Mouse (Mus musculus) B cell, adult 62 days (primary cell): ENCODE results near the gene Ddx42. TPM values are rescaled to one million over a fixed set of nuclear protein-coding genes. Genes with fewer than 3 reads are reported as not detected.

Experiments
- total RNA-seq: library from RNA; stranded (reverse); gene quantifications from 4 replicates; pipeline ENCODE4 v1.2.4, GENCODE M21; 2023

The Ddx42 gene
- 62.9 to 70.1 TPM (median 66.8 TPM) in 4 replicates for total RNA-seq

DNA sequence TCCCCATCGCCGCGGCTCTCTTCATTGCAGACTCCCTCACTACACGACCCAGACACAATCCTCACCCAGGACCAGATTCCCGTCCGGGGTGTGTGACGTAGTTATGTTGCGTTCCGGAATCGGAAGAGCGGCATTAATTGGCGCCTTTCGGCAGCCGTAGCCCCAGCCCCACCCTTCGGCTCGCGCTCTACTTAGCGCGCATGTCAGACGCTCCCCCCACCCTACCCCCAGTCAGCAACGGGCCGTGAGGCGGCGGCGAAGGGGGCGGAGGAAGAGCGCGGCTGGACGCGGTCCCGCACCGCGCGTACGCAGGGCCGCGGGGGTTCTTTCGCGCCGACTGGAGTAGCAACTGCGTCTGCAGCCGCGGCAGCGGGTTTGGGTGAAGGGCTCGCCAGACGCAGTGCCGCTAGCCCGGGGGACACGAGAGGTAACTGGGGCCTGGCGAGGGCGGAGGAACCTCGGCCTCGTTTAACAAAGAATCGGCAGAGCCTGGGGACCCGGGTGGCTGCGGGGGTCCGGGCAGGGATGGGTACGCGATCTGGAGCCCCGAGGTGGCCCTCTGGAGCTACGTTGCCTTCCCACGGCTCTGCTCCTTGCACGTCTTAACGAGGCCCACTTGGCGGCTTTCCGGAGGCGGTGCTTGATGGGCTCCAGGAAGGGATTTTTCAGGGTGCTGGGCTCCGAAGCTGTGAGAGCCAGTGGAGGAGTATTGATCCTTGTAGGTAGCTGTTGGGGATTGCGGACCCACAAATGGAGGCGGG, at the start of gene Ddx42:
Gene Ddx42 (plus strand): TSS at position 197 of the 761 bp plus-strand sequence.

DNA sequence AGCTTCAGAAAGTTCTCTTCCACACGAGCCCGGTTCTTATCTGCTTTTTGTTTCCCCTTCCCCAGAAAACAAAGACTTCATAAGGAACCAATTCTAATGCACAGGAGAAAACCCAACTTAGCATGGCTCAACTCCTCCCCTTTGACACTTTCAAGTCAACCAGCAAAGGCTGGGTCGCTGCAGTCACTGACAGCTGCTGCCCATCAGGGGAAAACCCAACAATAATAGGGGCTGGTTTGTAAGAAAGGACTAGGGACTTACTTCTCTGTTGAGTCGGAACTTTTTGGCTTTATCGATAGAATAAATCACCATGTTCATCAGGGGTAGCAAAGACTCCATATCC, 14.6 kb upstream of the Ddx42 start, which contains the start of gene Strada:
Gene Strada (minus strand): TSS at position 46 of the 343 bp plus-strand sequence.

GRCm38 (mm10) chr11:106215927-106216729, 598 bp upstream of the Ddx42 start, which contains the start of gene Ccdc47:
Gene Ccdc47, minus strand, starts transcription at chr11:106216344.

DNA sequence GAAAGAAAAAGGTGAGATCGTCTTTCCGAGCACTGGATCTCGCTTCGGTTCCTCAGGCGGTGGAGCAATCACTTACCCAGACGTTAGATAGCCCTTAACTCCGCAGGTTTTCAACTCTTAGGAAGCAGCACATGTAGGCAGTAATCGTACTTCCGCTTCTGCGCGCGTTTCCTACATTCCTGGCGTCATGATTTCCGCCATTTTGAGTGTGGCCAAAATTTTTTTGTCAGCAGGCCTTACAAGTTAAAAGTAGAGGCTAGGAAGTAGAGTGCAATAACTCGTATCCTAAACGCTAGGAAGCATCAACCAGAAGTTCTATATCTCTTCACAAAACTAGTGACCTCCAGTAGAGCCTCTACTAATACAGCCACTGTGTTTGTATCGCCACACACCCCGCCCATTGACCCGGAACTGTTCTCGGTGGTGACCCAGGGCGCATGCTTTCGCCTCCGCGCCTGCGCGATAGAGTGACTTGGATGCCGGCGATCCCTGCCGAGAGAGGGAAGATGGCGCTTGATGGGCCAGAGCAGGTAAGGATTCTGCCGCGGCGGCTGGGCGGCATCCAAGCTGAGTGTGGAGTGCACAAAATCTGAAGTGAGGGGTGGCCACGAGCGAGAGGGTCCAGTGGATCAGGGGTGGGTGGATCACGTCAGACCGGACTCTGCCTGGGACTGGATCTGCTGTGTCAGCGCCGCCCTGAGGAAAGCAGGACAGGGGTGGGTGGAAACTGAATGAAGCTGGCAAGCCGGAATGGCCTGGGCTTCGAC, 39.1 kb downstream of the Ddx42 start, which contains the start of the genes Ftsj3 and Psmc5:
Gene Ftsj3 (minus strand): TSS at position 395 of the 767 bp plus-strand sequence.
Gene Psmc5 (plus strand): TSS at position 470 of the 767 bp plus-strand sequence.

GRCm38 (mm10) chr11:106272644-106273310, 56.1 kb downstream of the Ddx42 start, which contains the start of gene Smarcd2:
Gene Smarcd2, minus strand, starts transcription at chr11:106272972.

GRCm38 (mm10) chr11:106276454-106276853, 59.7 kb downstream of the Ddx42 start, which contains the start of gene Tcam1:
Gene Tcam1, plus strand, starts transcription at chr11:106276672.

Other genes starting within 250 kb of the Ddx42 start
- gene Ace, start 249.0 kb upstream of the Ddx42 start, total RNA-seq: 0.15 to 0.25 TPM (median 0.18 TPM) in 3 of 4 replicates, not detected in the other
- not detected in 4 replicates for gene Ace3, start 222.3 kb upstream of the Ddx42 start, total RNA-seq
- gene Kcnh6, start 208.8 kb upstream of the Ddx42 start, total RNA-seq: 0.16 to 0.35 TPM (median 0.21 TPM) in 3 of 4 replicates, not detected in the other
- gene Dcaf7, start 180.1 kb upstream of the Ddx42 start, total RNA-seq: 68.4 to 70.5 TPM (median 68.9 TPM) in 4 replicates
- gene Taco1, start 150.9 kb upstream of the Ddx42 start, total RNA-seq: 6.9 to 9.6 TPM (median 8.7 TPM) in 4 replicates
- 123 to 133 TPM (median 131 TPM) in 4 replicates for gene Map3k3, start 132.3 kb upstream of the Ddx42 start, total RNA-seq
- gene Gm10840, start 56.1 kb upstream of the Ddx42 start, total RNA-seq: 6.0 to 12.4 TPM (median 8.7 TPM) in 4 replicates
- gene Limd2, start 56.1 kb upstream of the Ddx42 start, total RNA-seq: 449 to 469 TPM (median 459 TPM) in 4 replicates
- 40.6 to 45.5 TPM (median 44.0 TPM) in 4 replicates for gene Strada, start 14.8 kb upstream of the Ddx42 start, total RNA-seq
- gene Ccdc47, start 582 bp upstream of the Ddx42 start, total RNA-seq: 34.5 to 46.0 TPM (median 40.2 TPM) in 4 replicates
- gene Ftsj3, start 39.2 kb downstream of the Ddx42 start, total RNA-seq: 56.4 to 76.1 TPM (median 69.5 TPM) in 4 replicates
- gene Psmc5, start 39.2 kb downstream of the Ddx42 start, total RNA-seq: 48.0 to 55.8 TPM (median 52.8 TPM) in 4 replicates
- 139 to 173 TPM (median 145 TPM) in 4 replicates for gene Smarcd2, start 56.0 kb downstream of the Ddx42 start, total RNA-seq
- 0.32 to 0.42 TPM (median 0.41 TPM) in 3 of 4 replicates, not detected in the other for gene Tcam1, start 59.7 kb downstream of the Ddx42 start, total RNA-seq
- 8.6 to 12.0 TPM (median 11.0 TPM) in 4 replicates for gene Gh, start 84.9 kb downstream of the Ddx42 start, total RNA-seq
- 1,261 to 1,403 TPM (median 1,279 TPM) in 4 replicates for gene Cd79b, start 97.8 kb downstream of the Ddx42 start, total RNA-seq
- gene Scn4a, start 136.4 kb downstream of the Ddx42 start, total RNA-seq: 17.0 to 20.9 TPM (median 18.2 TPM) in 4 replicates
- gene Prr29, start 148.5 kb downstream of the Ddx42 start, total RNA-seq: not detected in 4 replicates
- 73.9 to 83.6 TPM (median 78.4 TPM) in 4 replicates for gene Icam2, start 171.1 kb downstream of the Ddx42 start, total RNA-seq